Mouse (Mus musculus): ENCODE data around the gene Aipl1.

DNA sequence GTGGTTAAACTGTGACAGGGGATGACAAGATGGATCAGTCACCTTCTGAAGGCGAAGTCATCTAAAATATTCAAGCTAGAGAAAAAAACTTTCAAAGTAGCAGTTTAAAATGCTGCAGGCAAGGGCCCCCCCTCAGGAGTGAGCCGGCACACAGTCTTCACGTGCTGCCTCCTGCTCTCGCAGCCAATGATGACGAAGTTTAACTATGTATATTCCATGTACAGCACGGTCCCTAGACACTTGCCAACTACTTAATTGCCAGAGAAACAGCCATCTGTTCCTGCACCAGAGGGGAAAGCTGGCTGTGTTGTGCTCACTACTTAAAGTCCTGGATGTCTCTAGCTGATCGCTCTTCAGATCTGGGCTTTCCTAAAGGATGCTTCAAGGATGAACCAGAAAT, 30.7 kb upstream of the Aipl1 start:
- TF ChIP-seq CTCF (IDR thresholded peaks at IDR 0.05; ENCODE audit: low read depth) (no peak), EP300 (IDR thresholded peaks at IDR 0.05; ENCODE audit: low read depth) (no peak)
